Mouse (Mus musculus): ENCODE measurements around the gene Rora. TPM values are rescaled to one million over a fixed set of nuclear protein-coding genes. Genes with fewer than 3 reads are reported as not detected.

Gene Rora
- polyA plus RNA-seq, 1 experiment from 2014 or later = 4.4 TPM

DNA sequence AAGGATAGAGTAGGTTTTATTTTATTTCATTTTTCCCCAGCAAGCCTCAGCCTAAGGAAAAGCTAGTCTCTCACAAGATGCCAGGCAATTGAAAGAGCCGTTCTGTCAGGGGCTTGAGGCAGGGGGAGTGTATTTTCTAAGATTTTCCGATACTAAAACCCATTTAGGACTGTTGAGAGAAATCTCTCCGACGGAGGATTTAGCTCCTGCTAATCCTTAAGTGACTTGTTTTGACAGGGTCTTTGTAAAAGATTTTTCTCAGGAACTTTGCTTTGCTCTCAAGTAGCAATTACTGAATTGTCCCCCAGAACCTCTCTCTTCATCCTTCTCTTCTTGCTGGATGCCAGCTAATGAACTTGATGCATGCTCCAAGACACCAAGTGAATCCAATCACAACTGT is 323.3 kb downstream of the Rora start:
- no peaks in the 10 kb centered on the region for H3K9me3 ChIP-seq (ENCODE audit: control insufficient read depth, low read length)
- no peaks in the 10 kb centered on the region for H3K4me1 ChIP-seq (replicated peaks; ENCODE audit: control insufficient read depth, insufficient read depth, low read length)
- no peak overlapping the region for H3K9ac ChIP-seq (ENCODE audit: low read length)
- 54% methylated on average over 4 of the region's 4 CpGs for WGBS
- ATAC-seq (replicated peaks; ENCODE audit: low FRiP score, low TSS enrichment, low read depth) (no peak), DNase-seq (ENCODE audit: low spot score) (no peak)
- H3K4me3 ChIP-seq (ENCODE audit: low read depth, low read length) = no peak overlapping the region
- no peak overlapping the region for H3K4me2 ChIP-seq (ENCODE audit: low read length)
- no peaks in the 10 kb centered on the region for H3K27me3 ChIP-seq (replicated peaks; ENCODE audit: control insufficient read depth, insufficient read depth, low read length)
- no peaks in the 10 kb centered on the region for H3K36me3 ChIP-seq (ENCODE audit: control insufficient read depth, insufficient read depth, low read length)
- no peak overlapping the region for H3K27ac ChIP-seq (ENCODE audit: low read depth)

DNA sequence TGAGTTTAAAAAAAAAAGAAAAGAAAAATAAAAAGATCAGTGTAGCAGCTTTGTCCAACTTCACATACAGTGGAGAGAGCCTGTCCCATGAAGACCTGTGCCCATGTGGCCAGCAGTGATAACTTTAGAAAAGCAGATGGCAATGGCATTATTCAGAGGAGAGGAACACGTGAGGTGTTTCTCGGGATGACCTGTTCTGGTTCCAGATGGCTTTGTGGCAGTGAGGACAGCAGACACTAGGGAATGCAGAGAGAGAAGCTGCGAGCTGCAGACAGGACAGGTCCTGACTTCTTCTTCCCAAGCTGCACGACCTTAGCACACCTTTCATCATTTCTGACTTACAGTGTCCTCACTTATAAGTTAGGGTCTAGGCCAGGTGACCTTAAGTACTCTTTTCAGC is 325.1 kb downstream of the Rora start:
- WGBS = 74% methylated on average over 4 of the region's 4 CpGs
- no peaks in the 10 kb centered on the region for H3K36me3 ChIP-seq (ENCODE audit: control insufficient read depth, insufficient read depth, low read length)
- no peak for ATAC-seq (replicated peaks; ENCODE audit: low FRiP score, low TSS enrichment, low read depth)
- no peaks in the 10 kb centered on the region for H3K9me3 ChIP-seq (ENCODE audit: control insufficient read depth, low read length)
- H3K4me1 ChIP-seq (replicated peaks; ENCODE audit: control insufficient read depth, insufficient read depth, low read length) = no peaks in the 10 kb centered on the region
- H3K4me3 ChIP-seq (ENCODE audit: low read depth, low read length) = no peak overlapping the region
- no peak overlapping the region for H3K27ac ChIP-seq (ENCODE audit: low read depth)
- no peak for DNase-seq (ENCODE audit: low spot score)
- H3K27me3 ChIP-seq (replicated peaks; ENCODE audit: control insufficient read depth, insufficient read depth, low read length) = no peaks in the 10 kb centered on the region
- no peak overlapping the region for H3K4me2 ChIP-seq (ENCODE audit: low read length)
- H3K9ac ChIP-seq (ENCODE audit: low read length) = no peak overlapping the region

DNA sequence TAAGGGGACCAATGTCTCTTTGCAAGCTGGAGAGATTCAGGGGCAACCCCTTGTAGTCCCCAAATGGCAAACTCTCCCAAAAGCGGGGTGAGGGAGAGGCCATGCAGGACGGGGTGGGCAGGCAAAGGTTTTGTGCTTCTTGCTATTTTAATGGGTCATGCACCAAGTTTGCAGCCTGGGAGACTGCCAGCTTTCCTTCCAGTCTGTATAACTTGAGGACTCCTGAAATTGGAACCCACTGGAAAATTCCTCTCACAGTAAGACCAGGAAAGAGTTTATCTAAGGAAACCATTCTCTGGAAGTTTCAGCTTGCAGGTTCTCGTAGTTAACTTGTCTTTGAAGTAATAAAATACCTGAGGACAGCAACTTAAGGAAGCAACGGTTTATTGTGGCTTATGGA is 326.5 kb downstream of the Rora start:
- H3K9me3 ChIP-seq (ENCODE audit: control insufficient read depth, low read length) = no peaks in the 10 kb centered on the region
- no peaks in the 10 kb centered on the region for H3K27me3 ChIP-seq (replicated peaks; ENCODE audit: control insufficient read depth, insufficient read depth, low read length)
- no peak overlapping the region for H3K4me2 ChIP-seq (ENCODE audit: low read length)
- H3K9ac ChIP-seq (ENCODE audit: low read length) = no peak overlapping the region
- H3K4me1 ChIP-seq (replicated peaks; ENCODE audit: control insufficient read depth, insufficient read depth, low read length) = no peaks in the 10 kb centered on the region
- no peaks in the 10 kb centered on the region for H3K36me3 ChIP-seq (ENCODE audit: control insufficient read depth, insufficient read depth, low read length)
- no peak overlapping the region for H3K27ac ChIP-seq (ENCODE audit: low read depth)
- no peak for ATAC-seq (replicated peaks; ENCODE audit: low FRiP score, low TSS enrichment, low read depth)
- H3K4me3 ChIP-seq (ENCODE audit: low read depth, low read length) = no peak overlapping the region
- DNase-seq (ENCODE audit: low spot score) = no peak
- 73% methylated on average over 4 of the region's 4 CpGs for WGBS

GRCm38 (mm10) chr9:68985046-68985445 is 331.5 kb downstream of the Rora start:
- no peak for ATAC-seq (replicated peaks; ENCODE audit: low FRiP score, low TSS enrichment, low read depth)
- 88% methylated on average over 6 of the region's 6 CpGs for WGBS
- Histone ChIP-seq H3K27ac (ENCODE audit: low read depth) (no peak overlapping the region), H3K9ac (ENCODE audit: low read length) (no peak overlapping the region), H3K9me3 (ENCODE audit: control insufficient read depth, low read length) (no peaks in the 10 kb centered on the region), H3K36me3 (ENCODE audit: control insufficient read depth, insufficient read depth, low read length) (no peaks in the 10 kb centered on the region), H3K27me3 (replicated peaks; ENCODE audit: control insufficient read depth, insufficient read depth, low read length) (no peaks in the 10 kb centered on the region), H3K4me3 (ENCODE audit: low read depth, low read length) (no peak overlapping the region), H3K4me1 (replicated peaks; ENCODE audit: control insufficient read depth, insufficient read depth, low read length) (no peaks in the 10 kb centered on the region), H3K4me2 (ENCODE audit: low read length) (no peak overlapping the region)
- DNase-seq (ENCODE audit: low spot score) = no peak

DNA sequence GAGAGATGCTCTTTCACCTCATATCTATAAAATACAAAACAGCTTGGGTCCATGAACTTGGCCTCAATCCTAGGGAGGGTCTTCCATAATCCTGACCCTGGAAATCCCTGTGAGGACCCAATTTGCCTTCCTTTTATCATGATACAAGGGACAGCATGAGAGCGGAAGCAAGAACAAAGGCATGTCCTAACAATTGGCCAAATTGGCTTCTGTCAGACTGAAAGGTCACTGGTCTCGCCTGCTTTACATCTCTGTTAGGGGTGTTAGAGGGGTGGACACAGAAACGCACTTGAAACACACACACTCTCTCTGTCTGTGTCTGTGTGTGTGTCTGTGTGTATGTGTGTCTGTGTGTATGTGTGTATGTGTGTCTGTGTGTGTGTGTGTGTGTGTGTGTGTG is 332.2 kb downstream of the Rora start:
- ATAC-seq (replicated peaks; ENCODE audit: low FRiP score, low TSS enrichment, low read depth) = no peak
- no peaks in the 10 kb centered on the region for H3K27me3 ChIP-seq (replicated peaks; ENCODE audit: control insufficient read depth, insufficient read depth, low read length)
- no peak overlapping the region for H3K4me3 ChIP-seq (ENCODE audit: low read depth, low read length)
- H3K4me2 ChIP-seq (ENCODE audit: low read length) = no peak overlapping the region
- H3K9ac ChIP-seq (ENCODE audit: low read length) = no peak overlapping the region
- no peaks in the 10 kb centered on the region for H3K4me1 ChIP-seq (replicated peaks; ENCODE audit: control insufficient read depth, insufficient read depth, low read length)
- no peaks in the 10 kb centered on the region for H3K9me3 ChIP-seq (ENCODE audit: control insufficient read depth, low read length)
- WGBS = 66% methylated on average over 3 of the region's 3 CpGs
- no peak for DNase-seq (ENCODE audit: low spot score)
- H3K36me3 ChIP-seq (ENCODE audit: control insufficient read depth, insufficient read depth, low read length) = no peaks in the 10 kb centered on the region
- no peak overlapping the region for H3K27ac ChIP-seq (ENCODE audit: low read depth)

DNA sequence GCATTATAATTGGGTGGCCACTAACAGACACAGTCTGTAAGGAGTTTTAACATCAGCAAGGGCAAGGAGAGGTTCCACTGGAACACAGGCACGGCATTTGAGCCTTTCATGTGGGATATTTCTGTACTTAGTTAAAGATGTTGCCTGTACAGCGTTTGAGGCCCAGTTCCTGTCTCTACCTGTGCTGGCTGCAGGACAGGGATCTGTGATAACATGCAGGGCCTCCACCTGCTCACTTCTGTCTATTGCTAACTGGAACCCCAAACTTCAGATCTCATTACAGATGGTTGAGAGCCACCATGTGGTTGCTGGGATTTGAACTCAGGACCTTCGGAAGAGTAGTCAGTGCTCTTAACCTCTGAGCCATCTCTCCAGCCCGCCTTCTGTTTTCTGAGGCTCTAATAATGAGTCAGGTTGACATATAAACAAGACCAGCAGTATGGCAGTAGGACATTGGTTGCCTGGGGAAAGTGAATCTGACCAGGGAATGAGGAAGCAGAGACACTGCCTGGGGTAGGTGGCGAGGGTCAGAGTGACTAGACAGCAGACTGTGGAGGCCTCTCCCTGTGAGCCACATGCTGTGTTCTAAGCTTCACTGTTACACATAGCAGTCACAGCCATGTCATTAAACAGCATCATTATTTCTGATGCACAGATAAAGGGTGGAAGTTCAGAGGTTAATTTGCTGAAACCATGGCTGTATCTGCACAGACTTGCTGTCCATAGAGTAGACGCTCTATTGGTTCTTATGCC is 333.9 kb downstream of the Rora start:
- Histone ChIP-seq H3K27ac (ENCODE audit: low read depth) (no peak overlapping the region), H3K4me2 (ENCODE audit: low read length) (no peak overlapping the region), H3K4me3 (ENCODE audit: low read depth, low read length) (no peak overlapping the region), H3K4me1 (replicated peaks; ENCODE audit: control insufficient read depth, insufficient read depth, low read length) (no peaks in the 10 kb centered on the region), H3K36me3 (ENCODE audit: control insufficient read depth, insufficient read depth, low read length) (no peaks in the 10 kb centered on the region), H3K9me3 (ENCODE audit: control insufficient read depth, low read length) (no peaks in the 10 kb centered on the region), H3K9ac (ENCODE audit: low read length) (no peak overlapping the region), H3K27me3 (replicated peaks; ENCODE audit: control insufficient read depth, insufficient read depth, low read length) (no peaks in the 10 kb centered on the region)
- ATAC-seq (replicated peaks; ENCODE audit: low FRiP score, low TSS enrichment, low read depth) = no peak
- WGBS = 83% methylated on average over 6 of the region's 6 CpGs
- no peak for DNase-seq (ENCODE audit: low spot score)

DNA sequence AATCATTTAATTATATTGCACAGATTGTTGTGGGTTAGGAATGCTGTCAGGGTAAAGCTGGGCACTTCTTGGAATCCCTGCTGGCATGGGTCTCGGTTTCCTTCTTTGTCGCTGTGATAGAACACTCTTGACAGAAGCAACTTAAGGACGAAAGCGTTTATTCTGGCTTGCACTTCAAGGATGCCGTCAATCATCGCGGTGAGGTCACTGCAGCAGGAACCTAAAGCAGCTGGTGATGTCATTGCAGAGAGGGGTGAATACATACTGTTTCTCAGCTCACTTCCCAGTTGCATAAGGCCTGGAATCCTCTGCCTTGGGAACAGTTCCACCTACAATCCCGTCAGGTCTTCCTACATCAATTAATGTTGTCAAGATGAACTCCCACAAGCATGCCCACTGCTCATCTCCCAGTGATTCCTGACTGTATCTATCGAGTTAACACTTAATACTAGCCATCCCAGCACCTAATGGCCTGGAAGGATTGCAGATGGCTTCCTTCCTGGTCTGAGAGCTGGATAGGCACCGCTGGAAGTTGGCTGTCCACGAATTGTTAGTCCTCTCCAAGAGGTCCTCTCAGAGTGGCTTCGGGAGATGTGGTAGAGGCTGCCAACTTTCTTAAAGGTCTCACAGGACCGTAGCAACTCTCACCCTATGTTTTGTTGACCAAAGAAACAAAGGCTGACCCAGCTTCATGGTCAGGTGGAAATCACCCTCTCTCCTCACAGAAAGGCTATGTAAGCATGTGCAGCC is 334.8 kb downstream of the Rora start:
- no peak for DNase-seq (ENCODE audit: low spot score)
- no peak overlapping the region for H3K27ac ChIP-seq (ENCODE audit: low read depth)
- H3K36me3 ChIP-seq (ENCODE audit: control insufficient read depth, insufficient read depth, low read length) = no peaks in the 10 kb centered on the region
- no peak for ATAC-seq (replicated peaks; ENCODE audit: low FRiP score, low TSS enrichment, low read depth)
- 80% methylated on average over 13 of the region's 13 CpGs for WGBS
- H3K4me1 ChIP-seq (replicated peaks; ENCODE audit: control insufficient read depth, insufficient read depth, low read length) = no peaks in the 10 kb centered on the region
- no peak overlapping the region for H3K4me2 ChIP-seq (ENCODE audit: low read length)
- no peaks in the 10 kb centered on the region for H3K27me3 ChIP-seq (replicated peaks; ENCODE audit: control insufficient read depth, insufficient read depth, low read length)
- H3K4me3 ChIP-seq (ENCODE audit: low read depth, low read length) = no peak overlapping the region
- H3K9ac ChIP-seq (ENCODE audit: low read length) = no peak overlapping the region
- no peaks in the 10 kb centered on the region for H3K9me3 ChIP-seq (ENCODE audit: control insufficient read depth, low read length)

- Histone ChIP-seq H3K4me2 (ENCODE audit: low read length) (no peak overlapping the region), H3K27me3 (replicated peaks; ENCODE audit: control insufficient read depth, insufficient read depth, low read length) (no peaks in the 10 kb centered on the region), H3K9ac (ENCODE audit: low read length) (no peak overlapping the region), H3K4me1 (replicated peaks; ENCODE audit: control insufficient read depth, insufficient read depth, low read length) (no peaks in the 10 kb centered on the region), H3K27ac (ENCODE audit: low read depth) (no peak overlapping the region), H3K36me3 (ENCODE audit: control insufficient read depth, insufficient read depth, low read length) (no peaks in the 10 kb centered on the region), H3K9me3 (ENCODE audit: control insufficient read depth, low read length) (no peaks in the 10 kb centered on the region), H3K4me3 (ENCODE audit: low read depth, low read length) (no peak overlapping the region)
- DNase-seq (ENCODE audit: low spot score) (no peak), ATAC-seq (replicated peaks; ENCODE audit: low FRiP score, low TSS enrichment, low read depth) (no peak)
- 79% methylated on average over 7 of the region's 7 CpGs for WGBS
Observed at GRCm38 (mm10) chr9:68989885-68990449, 336.4 kb downstream of the Rora start.

Measured in intestine, embryonic 14.5 days (tissue).